Mouse (Mus musculus) spleen, adult 2 months (tissue): ENCODE results near the gene Retsat.

Experiments
- CTCF ChIP-seq: fragments of 200-500 bp; IDR thresholded peaks from 2 replicates; pipeline ENCODE4 v1.5.1; 2011; ENCODE audit warnings: mild to moderate bottlenecking, inconsistent platforms; ENCODE audit not compliant: insufficient read depth, insufficient read length, insufficient replicate concordance; ENCODE audit errors: extremely low read depth
- POLR2A ChIP-seq: fragments of 200-500 bp; IDR thresholded peaks from 2 replicates; pipeline ENCODE4 v1.6.1; 2011; ENCODE audit warnings: low read depth, low read length, inconsistent platforms

GRCm38 (mm10) chr6:72568736-72569135, 29.5 kb upstream of the Retsat start:
- no peak for TF ChIP-seq POLR2A
- no peak for TF ChIP-seq CTCF
